Mouse (Mus musculus): ENCODE results near the gene Fam216b.

- TF ChIP-seq CTCF (IDR thresholded peaks at IDR 0.05; ENCODE audit: low read depth, low read length) (no peak), POLR2AphosphoS5 (IDR thresholded peaks at IDR 0.05; ENCODE audit: insufficient replicate concordance, low read depth, low read length) (no peak)
Measured at GRCm38 (mm10) chr14:78077508-78077907, 11.3 kb downstream of the Fam216b start.
